ENCODE assay signal across 13 mouse cellular contexts in genomic region chr16:92928201-92928600, GRCm38 (mm10).
DNase-seq lines count a peak whose midpoint lies in the region; ATAC-seq lines count a peak whose summit lies in the region.
"Had no signal": no experiment of that assay in that cellular context is flagged by ENCODE, and none has a peak within 500 bp of the region (broad histone marks: within the 10 kb centered on the region; RNA-seq: fewer than 3 reads in every experiment).

No protein-coding gene starts in this region.

- H3K9me3 ChIP-seq in neural tube, embryonic 15.5 days (replicated peaks): no peaks in the 10 kb centered on the region
- no peaks in the 10 kb centered on the region for H3K9me3 ChIP-seq in embryonic facial prominence, embryonic 12.5 days
- H3K9me3 ChIP-seq: G1E had no signal

- H3K4me3 ChIP-seq in neural tube, embryonic 15.5 days (replicated peaks): no peak overlapping the region
- no peak overlapping the region for H3K4me3 ChIP-seq in embryonic facial prominence, embryonic 12.5 days
- H3K4me3 ChIP-seq: left cerebral cortex, adult 2 months had no signal

- H3K36me3 ChIP-seq in neural tube, embryonic 15.5 days: no peaks in the 10 kb centered on the region
- no peaks in the 10 kb centered on the region for H3K36me3 ChIP-seq in embryonic facial prominence, embryonic 12.5 days
- H3K36me3 ChIP-seq: G1E had no signal

- H3K9ac ChIP-seq in neural tube, embryonic 15.5 days (replicated peaks): no peak overlapping the region
- no peak overlapping the region for H3K9ac ChIP-seq in embryonic facial prominence, embryonic 12.5 days

- no peak for ATAC-seq in neural tube, embryonic 15.5 days (ENCODE audit: low FRiP score)
- peak; percentile 67; the same call in 1 of the 2 replicates for ATAC-seq in embryonic facial prominence, embryonic 12.5 days (ENCODE audit: insufficient number of reproducible peaks, insufficient read depth, low FRiP score, low TSS enrichment)

- 65% methylated on average over 7 of the region's 7 CpGs for WGBS in neural tube, embryonic 15.5 days
- 15% methylated on average over 7 of the region's 7 CpGs for WGBS in embryonic facial prominence, embryonic 12.5 days

- DNase-seq in neural tube, embryonic 10.5 days (ENCODE audit: extremely low spot score, low spot score): peak; percentile 55
- DNase-seq in mesoderm, embryonic 11.5 days (ENCODE audit: low read depth, low spot score): peak; percentile 60
- no peak for DNase-seq in MN1 (ENCODE audit: low spot score)
- no peak for DNase-seq in urinary bladder, postnatal 14 days (ENCODE audit: low spot score)
- no peak for DNase-seq in lung, postnatal 14 days
- DNase-seq: gastrocnemius, postnatal 14 days; heart, postnatal 10 days; kidney, adult 9 months; lung, postnatal 4 days had no signal

- no peak overlapping the region for H3K27ac ChIP-seq in neural tube, embryonic 15.5 days (replicated peaks)
- no peak overlapping the region; the same call in 1 of the 2 replicates for H3K27ac ChIP-seq in embryonic facial prominence, embryonic 12.5 days
- H3K27ac ChIP-seq: left cerebral cortex, adult 2 months had no signal

- H3K27me3 ChIP-seq in neural tube, embryonic 15.5 days (replicated peaks): no peaks in the 10 kb centered on the region
- H3K27me3 ChIP-seq in embryonic facial prominence, embryonic 12.5 days: 0 out of 2 replicates have a peak, but pooled peaks cover 10% of the 10 kb centered on the region

- peaks cover 7% of the 10 kb centered on the region; the same call in 1 of the 2 replicates for H3K4me1 ChIP-seq in neural tube, embryonic 15.5 days
- H3K4me1 ChIP-seq in embryonic facial prominence, embryonic 12.5 days: peaks cover 19% of the 10 kb centered on the region

- H3K4me2 ChIP-seq in neural tube, embryonic 15.5 days: no peak overlapping the region
- no peak overlapping the region for H3K4me2 ChIP-seq in embryonic facial prominence, embryonic 12.5 days (replicated peaks)

Comparison
In these comparisons a context has a peak if more than half of its experiments do, and no peak if none do; other contexts are left out.
1. DNase-seq: peak in neural tube, embryonic 10.5 days (single experiment) and mesoderm, embryonic 11.5 days (single experiment); none in MN1 (single experiment), urinary bladder, postnatal 14 days (single experiment) and lung, postnatal 14 days (single experiment).